Mouse (Mus musculus) hindbrain, postnatal 0 days (tissue): ENCODE results near the gene Snap47. TPM values are rescaled to one million over a fixed set of nuclear protein-coding genes. Genes with fewer than 3 reads are reported as not detected.

Source experiments
- ATAC-seq: fragments of 200-750 bp; cut with Nextera tagmentation; 2 replicates; pipeline ENCODE4 v1.8.0; 2017; ENCODE audit warnings: mild to moderate bottlenecking, moderate TSS enrichment, moderate library complexity
- DNase-seq: peaks from one replicate; pipeline ENCODE4 v3.0.0-alpha.2; 2015; ENCODE audit warnings: low spot score
- H3K27ac ChIP-seq: fragments of 300-500 bp; sonication (generic); 2 replicates; pipeline ENCODE4 v1.5.1; 2014; ENCODE audit warnings: mild to moderate bottlenecking
- H3K27me3 ChIP-seq: fragments of 300-500 bp; sonication (generic); 2 replicates; pipeline ENCODE4 v1.6.1; 2014; ENCODE audit warnings: low read length, mixed read lengths; ENCODE audit not compliant: insufficient read depth
- H3K36me3 ChIP-seq: fragments of 300-500 bp; sonication (generic); 2 replicates; pipeline ENCODE4 v1.6.1; 2014; ENCODE audit warnings: low read length, mixed read lengths; ENCODE audit not compliant: insufficient read depth
- H3K4me1 ChIP-seq: fragments of 300-500 bp; sonication (generic); 2 replicates; pipeline ENCODE4 v1.6.1; 2014; ENCODE audit warnings: antibody characterized with exemption, low read length, mixed read lengths; ENCODE audit not compliant: insufficient read depth
- H3K4me2 ChIP-seq: fragments of 300-500 bp; sonication (generic); 2 replicates; pipeline ENCODE4 v1.6.1; 2014; ENCODE audit warnings: low read depth, mild to moderate bottlenecking, low read length, moderate library complexity, mixed read lengths
- H3K4me3 ChIP-seq: fragments of 300-500 bp; sonication (generic); 2 replicates; pipeline ENCODE4 v1.5.1; 2014; ENCODE audit warnings: low read length
- H3K9ac ChIP-seq: fragments of 300-500 bp; sonication (generic); replicated peaks from 2 replicates; pipeline ENCODE4 v1.6.1; 2014; ENCODE audit warnings: mild to moderate bottlenecking, low read length, moderate library complexity, mixed read lengths
- H3K9me3 ChIP-seq: fragments of 300-500 bp; sonication (generic); 2 replicates; pipeline ENCODE4 v1.6.1; 2016; ENCODE audit warnings: low read length, mixed read lengths
- CTCF ChIP-seq: IDR thresholded peaks from 2 replicates; pipeline ENCODE4 v1.5.1; 2016; ENCODE audit warnings: antibody characterized with exemption, control low read depth, low read depth
- WGBS: fragments of 180-500 bp; shearing (Covaris S2); extraction: QIAGEN DNeasy Blood & Tissue Kit; methylation state at CpG from one replicate; pipeline ENCODE4 v1.1.7; 2014; 5-methylcytosine and 5-hydroxymethylcytosine counted together
- polyA plus RNA-seq: library from polyadenylated mRNA; unstranded; fragments of >200 nt; fragmentation: Nextera tagmentation; extraction: Ambion mirVana; gene quantifications from 2 replicates; pipeline ENCODE4 v1.2.1, GENCODE M21; 2015
- total RNA-seq: library from RNA; depleted of rRNA; stranded (reverse); fragments of >200 nt; gene quantifications from 2 replicates; pipeline ENCODE4 v1.2.3, GENCODE M21; 2014

The Snap47 gene
- total and polyA plus RNA-seq, 2 experiments from 2014 or later: 406 to 537 TPM

DNA sequence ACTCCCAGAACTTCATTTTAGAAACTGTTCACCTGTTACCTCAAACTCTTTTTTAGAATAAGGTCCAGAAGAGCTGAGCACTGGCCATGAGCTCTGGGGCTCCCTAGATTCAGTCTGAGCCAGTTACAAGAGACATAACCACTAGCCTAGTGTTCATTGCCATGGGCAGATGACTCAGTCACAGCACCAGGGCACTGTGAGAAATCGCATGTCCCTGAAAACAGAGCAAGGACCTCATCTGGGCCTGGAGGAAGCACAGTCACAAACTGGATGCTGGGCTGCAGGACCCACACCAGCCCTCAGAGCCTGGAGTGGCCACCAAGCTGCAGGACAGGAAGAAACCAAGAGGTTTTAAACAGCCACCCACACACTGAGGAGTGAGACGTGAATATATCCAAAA, 40.1 kb downstream of the Snap47 start:
- Histone ChIP-seq H3K4me3 (no peak overlapping the region), H3K36me3 (peaks cover 13% of the 10 kb centered on the region; the same call in 1 of the 2 replicates), H3K27ac (no peak overlapping the region), H3K27me3 (no peaks in the 10 kb centered on the region), H3K4me2 (no peak overlapping the region), H3K9me3 (no peaks in the 10 kb centered on the region), H3K4me1 (no peaks in the 10 kb centered on the region), H3K9ac (no peak overlapping the region)
- no peak for TF ChIP-seq CTCF
- no peak for DNase-seq
- 85% methylated on average over 2 of the region's 2 CpGs for WGBS
- no peak for ATAC-seq

DNA sequence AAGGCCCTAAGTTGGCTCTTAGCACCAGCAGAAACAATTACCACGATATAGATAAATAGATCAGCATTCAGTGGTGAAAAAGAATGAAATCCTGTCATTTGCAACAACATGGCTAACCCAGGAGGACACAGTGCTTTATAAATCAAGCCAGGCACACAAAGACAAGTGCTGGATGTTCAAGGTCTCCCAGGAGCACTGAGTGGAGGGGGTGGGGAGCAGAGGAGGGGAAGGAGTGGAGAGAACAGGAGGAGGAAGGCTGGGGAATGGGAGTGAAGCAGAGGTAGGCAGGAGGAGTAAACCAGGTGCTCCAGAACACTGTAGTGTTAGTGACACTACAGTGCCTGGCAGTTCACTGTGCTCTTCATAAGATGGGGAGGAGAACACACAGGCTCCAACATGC, 45.2 kb downstream of the Snap47 start:
- ATAC-seq (no peak), DNase-seq (no peak)
- no peak overlapping the region for H3K27ac ChIP-seq
- no peaks in the 10 kb centered on the region for H3K9me3 ChIP-seq
- no peak for TF ChIP-seq CTCF
- no peak overlapping the region for H3K9ac ChIP-seq
- H3K4me1 ChIP-seq: no peaks in the 10 kb centered on the region
- H3K4me2 ChIP-seq: no peak overlapping the region
- no peaks in the 10 kb centered on the region for H3K27me3 ChIP-seq
- H3K36me3 ChIP-seq: peaks cover 27% of the 10 kb centered on the region; the same call in 1 of the 2 replicates
- H3K4me3 ChIP-seq: no peak overlapping the region
- WGBS: 68% methylated on average over 1 of the region's 1 CpGs

DNA sequence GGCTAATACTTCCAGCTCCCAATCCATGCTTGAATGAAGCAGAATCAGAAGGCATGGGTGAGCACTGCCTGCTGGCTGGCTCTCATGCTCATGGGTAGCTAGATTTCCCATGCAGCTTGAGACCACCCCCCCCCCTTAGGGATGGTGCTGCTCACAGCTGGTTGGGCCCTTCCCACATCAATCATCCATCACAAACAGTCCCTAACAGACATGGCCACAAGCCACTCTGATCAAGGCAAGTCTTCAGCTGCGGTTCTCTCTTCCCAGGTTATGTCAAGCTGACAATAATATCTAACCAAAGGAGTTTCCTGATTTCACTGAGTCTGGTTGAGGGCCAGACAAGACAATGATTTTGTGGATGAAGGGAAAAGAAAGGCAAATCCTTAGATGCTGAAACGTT, 50.1 kb downstream of the Snap47 start:
- 75% methylated on average over 2 of the region's 2 CpGs for WGBS
- no peak for TF ChIP-seq CTCF
- DNase-seq: no peak

DNA sequence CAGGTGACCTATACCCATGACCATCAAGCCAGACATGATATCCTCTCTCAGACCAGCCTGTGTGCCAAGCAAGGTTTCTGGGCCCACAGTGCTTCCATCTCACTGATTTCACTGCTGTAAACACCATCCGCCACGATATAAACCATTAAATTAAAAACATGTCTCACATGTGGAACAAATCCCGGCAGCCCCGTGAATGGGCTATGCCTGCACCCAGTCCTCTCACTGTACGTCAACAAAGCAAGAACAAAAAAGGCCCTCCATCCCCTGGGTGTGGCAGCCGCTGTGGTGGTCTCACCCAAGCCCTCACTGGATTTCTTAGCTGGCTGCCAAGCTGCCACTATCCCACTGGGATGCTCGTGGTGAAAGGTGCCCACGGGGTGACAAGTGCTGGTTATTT, 51.2 kb downstream of the Snap47 start:
- no peaks in the 10 kb centered on the region for H3K4me1 ChIP-seq
- no peaks in the 10 kb centered on the region for H3K9me3 ChIP-seq
- no peak overlapping the region for H3K27ac ChIP-seq
- H3K4me2 ChIP-seq: no peak overlapping the region
- H3K9ac ChIP-seq: no peak overlapping the region
- no peaks in the 10 kb centered on the region for H3K27me3 ChIP-seq
- H3K36me3 ChIP-seq: peaks cover 7% of the 10 kb centered on the region; the same call in 1 of the 2 replicates
- TF ChIP-seq CTCF: no peak
- no peak for DNase-seq
- H3K4me3 ChIP-seq: no peak overlapping the region
- WGBS: 71% methylated on average over 8 of the region's 8 CpGs
- ATAC-seq: no peak

More for the DNA sequence above, 50.1 kb downstream of the Snap47 start:
- no peaks in the 10 kb centered on the region for H3K4me1 ChIP-seq
- H3K9me3 ChIP-seq: no peaks in the 10 kb centered on the region
- H3K27ac ChIP-seq: no peak overlapping the region
- no peak for ATAC-seq
- H3K4me2 ChIP-seq: no peak overlapping the region
- no peaks in the 10 kb centered on the region for H3K27me3 ChIP-seq
- peaks cover 14% of the 10 kb centered on the region; the same call in 1 of the 2 replicates for H3K36me3 ChIP-seq
- no peak overlapping the region for H3K4me3 ChIP-seq
- no peak overlapping the region for H3K9ac ChIP-seq

DNA sequence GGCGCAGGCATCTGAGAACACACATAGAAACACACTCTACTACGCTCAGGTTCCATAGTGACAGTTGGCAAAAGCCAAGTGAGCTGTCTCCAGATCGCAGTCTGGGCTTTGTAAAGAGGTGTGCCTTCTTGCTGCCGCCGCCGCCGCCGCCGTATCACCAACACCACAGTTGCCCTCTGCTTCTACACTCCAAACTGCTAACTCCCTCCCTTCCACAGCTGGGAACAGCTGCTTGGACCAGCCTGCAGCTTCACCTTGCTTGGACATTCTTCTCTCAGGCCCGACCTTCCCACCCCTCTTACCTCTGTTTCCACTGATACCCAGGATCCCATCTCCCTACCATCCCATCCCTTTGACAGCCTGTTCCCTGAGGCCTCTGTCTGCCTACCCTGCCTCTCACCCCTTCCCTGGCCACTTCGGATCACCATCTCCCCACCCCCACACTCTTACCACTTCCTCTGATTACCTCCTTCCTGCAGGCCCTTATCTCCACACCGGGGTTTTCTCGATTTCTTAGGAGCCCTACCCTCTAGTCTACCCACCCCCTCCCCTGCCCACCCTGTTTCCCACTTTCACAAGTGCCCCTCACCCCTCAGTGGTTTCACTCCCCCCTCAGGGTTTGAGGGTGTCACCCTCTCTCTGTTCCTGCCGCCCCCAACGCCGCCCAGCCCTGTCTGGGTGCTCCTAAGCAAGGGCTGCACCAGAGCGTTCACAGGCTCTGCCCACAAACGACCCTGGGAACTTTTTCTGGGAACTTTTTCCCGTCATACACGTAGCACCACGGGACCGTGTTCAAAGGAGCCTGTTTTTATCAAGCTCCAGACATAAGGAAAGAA, 53.2 kb downstream of the Snap47 start:
- Histone ChIP-seq H3K9ac (no peak overlapping the region), H3K36me3 (peaks cover 5% of the 10 kb centered on the region; the same call in 1 of the 2 replicates), H3K9me3 (no peaks in the 10 kb centered on the region), H3K4me1 (no peaks in the 10 kb centered on the region), H3K27ac (no peak overlapping the region), H3K4me2 (no peak overlapping the region), H3K4me3 (no peak overlapping the region), H3K27me3 (no peaks in the 10 kb centered on the region)
- WGBS: 68% methylated on average over 21 of the region's 22 CpGs
- DNase-seq (no peak), ATAC-seq (no peak)
- no peak for TF ChIP-seq CTCF

DNA sequence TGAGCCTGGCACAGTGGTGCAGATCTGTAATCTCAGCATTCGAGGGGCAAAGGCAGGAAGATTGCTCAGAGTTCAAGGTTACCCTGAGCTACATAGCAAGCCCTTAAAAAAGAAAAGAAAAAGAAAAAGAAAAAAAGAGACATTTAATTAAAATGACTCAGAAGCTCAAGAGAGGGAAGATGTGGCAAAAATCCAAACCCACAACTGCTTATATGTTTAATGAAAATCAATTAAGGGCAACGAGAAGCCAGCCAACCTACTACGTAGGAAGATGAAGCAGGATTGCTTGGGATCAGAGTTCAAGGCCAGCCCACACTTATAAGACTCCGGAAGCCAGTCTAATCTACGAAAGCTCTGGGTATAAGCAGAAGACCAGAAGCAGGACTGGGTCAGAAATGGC, 56.5 kb downstream of the Snap47 start:
- TF ChIP-seq CTCF: no peak
- H3K9me3 ChIP-seq: no peaks in the 10 kb centered on the region
- 80% methylated on average over 5 of the region's 5 CpGs for WGBS
- H3K4me2 ChIP-seq: no peak overlapping the region
- no peak overlapping the region for H3K9ac ChIP-seq
- DNase-seq: no peak
- H3K4me1 ChIP-seq: no peaks in the 10 kb centered on the region
- H3K27me3 ChIP-seq: no peaks in the 10 kb centered on the region
- H3K27ac ChIP-seq: no peak overlapping the region
- no peaks in the 10 kb centered on the region for H3K36me3 ChIP-seq
- no peak for ATAC-seq
- no peak overlapping the region for H3K4me3 ChIP-seq

DNA sequence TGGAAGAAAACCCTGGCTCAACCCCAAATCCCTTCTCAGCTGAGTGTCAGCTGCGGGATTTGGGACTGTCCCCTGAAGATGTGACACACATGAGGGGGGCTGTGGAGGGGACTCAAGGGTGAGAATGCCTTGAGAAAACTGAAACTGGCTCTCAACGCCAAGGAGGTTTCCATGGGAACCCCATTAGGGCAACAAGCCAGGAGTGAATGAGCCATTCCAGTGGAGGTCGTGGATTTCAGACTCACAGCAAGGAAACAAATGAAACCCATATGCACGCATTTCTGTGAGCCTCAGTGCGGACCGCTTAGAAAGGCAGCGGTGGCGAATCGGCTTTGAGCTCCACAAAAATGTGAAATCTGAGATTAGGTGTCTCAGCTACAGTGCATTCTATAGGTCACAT, 57.4 kb downstream of the Snap47 start:
- peak; percentile 76 for ATAC-seq
- no peak for TF ChIP-seq CTCF

More for the DNA sequence above, 57.4 kb downstream of the Snap47 start:
- no peak overlapping the region for H3K27ac ChIP-seq
- 14% methylated on average over 9 of the region's 9 CpGs for WGBS
- H3K9ac ChIP-seq: no peak overlapping the region
- H3K4me2 ChIP-seq: 0 out of 2 replicates have a peak overlapping the region, but pooled peaks have one; percentile 24
- no peaks in the 10 kb centered on the region for H3K27me3 ChIP-seq
- no peak overlapping the region for H3K4me3 ChIP-seq
- peak; percentile 80 for DNase-seq
- H3K9me3 ChIP-seq: no peaks in the 10 kb centered on the region
- no peaks in the 10 kb centered on the region for H3K4me1 ChIP-seq
- H3K36me3 ChIP-seq: no peaks in the 10 kb centered on the region
